Mouse (Mus musculus): ENCODE measurements at regions not wholly inside any gene's neighbourhood (a gene's known extent, or its start where the extent isn't known, plus 50 kb on each side); places are given as distances from the start of the nearest gene placed in this dataset.
"Not testable (repeated sequence)": the region's sequence is repeated elsewhere in the genome, so short reads cannot be mapped to it uniquely, and the experiment has no call there.

DNA sequence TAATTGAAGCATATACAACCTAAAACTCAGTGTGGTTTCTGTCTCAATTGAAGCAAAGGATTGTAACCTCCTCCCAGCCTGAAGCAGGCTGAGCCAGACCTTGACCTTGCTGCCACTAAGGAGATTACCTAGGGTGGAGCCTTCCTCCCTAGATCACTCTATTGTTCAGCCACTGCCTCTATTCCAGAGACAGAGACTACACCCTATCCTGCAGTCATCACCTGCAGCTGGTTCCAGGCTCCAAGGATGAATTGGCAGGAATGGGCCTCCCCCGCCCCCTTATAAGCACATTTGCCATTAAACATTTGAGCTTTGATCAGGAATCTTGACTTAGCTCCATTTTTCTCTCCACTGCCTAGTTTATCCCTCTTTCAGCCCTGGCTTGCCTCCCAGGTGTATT is 401.3 kb downstream of the Pet2 start:
- H3K9ac ChIP-seq (ENCODE audit: insufficient read depth, low read depth, low read length, poor library complexity, severe bottlenecking); DNase-seq (ENCODE audit: low read depth, low spot score); H3K36me3 ChIP-seq (ENCODE audit: control insufficient read depth, insufficient read depth, low read length, poor library complexity, severe bottlenecking); in situ Hi-C loops (cut with MboI; ENCODE audit: low sequenced_read_pairs in 2 of 2, unreplicated experiment in 2 of 2); H3K9me3 ChIP-seq (ENCODE audit: control insufficient read depth, insufficient read depth, low read depth, low read length); H3K4me1 ChIP-seq (ENCODE audit: control insufficient read depth in 2 of 2, insufficient read depth in 2 of 2, low read length in 2 of 2, poor library complexity in 1 of 2): not testable (repeated sequence)
- H3K4me3 ChIP-seq (ENCODE audit: insufficient read depth in 1 of 2, low read depth in 1 of 2, low read length in 2 of 2, poor library complexity in 1 of 2, severe bottlenecking in 1 of 2), result peak overlapping the region in 1 of 2 experiments; percentile 44; a peak in 2 of 4 replicates
- peak overlapping the region; percentile 58; the same call in 1 of the 2 replicates for H3K27ac ChIP-seq (ENCODE audit: insufficient read depth, low read depth, low read length, poor library complexity, severe bottlenecking)

Measured in ES-E14 (cell line).